Mouse (Mus musculus) forebrain, embryonic 15.5 days (tissue): ENCODE results near the gene Lca5. TPM values are rescaled to one million over a fixed set of nuclear protein-coding genes. Genes with fewer than 3 reads are reported as not detected.

Source experiments
- ATAC-seq: fragments of 200-750 bp; cut with Nextera tagmentation; replicated peaks from 2 replicates; pipeline ENCODE4 v1.8.0; 2017; ENCODE audit warnings: mild to moderate bottlenecking, moderate TSS enrichment, moderate library complexity
- H3K27ac ChIP-seq: fragments of 300-500 bp; sonication (generic); replicated peaks from 2 replicates; pipeline ENCODE4 v1.5.1; 2015; ENCODE audit warnings: mild to moderate bottlenecking, inconsistent platforms
- H3K27me3 ChIP-seq: fragments of 300-500 bp; sonication (generic); 2 replicates; pipeline ENCODE4 v1.6.1; 2015; ENCODE audit warnings: inconsistent platforms
- H3K36me3 ChIP-seq: fragments of 300-500 bp; sonication (generic); 2 replicates; pipeline ENCODE4 v1.6.1; 2015; ENCODE audit warnings: mild to moderate bottlenecking, inconsistent platforms
- H3K4me1 ChIP-seq: fragments of 300-500 bp; sonication (generic); 2 replicates; pipeline ENCODE4 v1.6.1; 2015; ENCODE audit warnings: inconsistent platforms
- H3K4me2 ChIP-seq: fragments of 300-500 bp; sonication (generic); replicated peaks from 2 replicates; pipeline ENCODE4 v1.6.1; 2015; ENCODE audit warnings: mild to moderate bottlenecking, inconsistent platforms
- H3K4me3 ChIP-seq: fragments of 300-500 bp; sonication (generic); 2 replicates; pipeline ENCODE4 v1.5.1; 2015; ENCODE audit warnings: mild to moderate bottlenecking, inconsistent platforms
- H3K9ac ChIP-seq: fragments of 300-500 bp; sonication (generic); replicated peaks from 2 replicates; pipeline ENCODE4 v1.6.1; 2015; ENCODE audit warnings: mild to moderate bottlenecking, inconsistent platforms
- H3K9me3 ChIP-seq: fragments of 300-500 bp; sonication (generic); 2 replicates; pipeline ENCODE4 v1.6.1; 2016; ENCODE audit warnings: inconsistent platforms
- WGBS: fragments of 180-500 bp; shearing (Covaris S2); methylation state at CpG from one replicate; pipeline ENCODE4 v1.1.7; 2015; ENCODE audit warnings: mixed read lengths; 5-methylcytosine and 5-hydroxymethylcytosine counted together
- polyA plus RNA-seq: library from polyadenylated mRNA; unstranded; fragments of >200 nt; fragmentation: Nextera tagmentation; extraction: Ambion mirVana; gene quantifications from 2 replicates; pipeline ENCODE4 v1.2.1, GENCODE M21; 2015

Gene Lca5
- polyA plus RNA-seq, result 22.2 and 22.7 TPM in 2 replicates

DNA sequence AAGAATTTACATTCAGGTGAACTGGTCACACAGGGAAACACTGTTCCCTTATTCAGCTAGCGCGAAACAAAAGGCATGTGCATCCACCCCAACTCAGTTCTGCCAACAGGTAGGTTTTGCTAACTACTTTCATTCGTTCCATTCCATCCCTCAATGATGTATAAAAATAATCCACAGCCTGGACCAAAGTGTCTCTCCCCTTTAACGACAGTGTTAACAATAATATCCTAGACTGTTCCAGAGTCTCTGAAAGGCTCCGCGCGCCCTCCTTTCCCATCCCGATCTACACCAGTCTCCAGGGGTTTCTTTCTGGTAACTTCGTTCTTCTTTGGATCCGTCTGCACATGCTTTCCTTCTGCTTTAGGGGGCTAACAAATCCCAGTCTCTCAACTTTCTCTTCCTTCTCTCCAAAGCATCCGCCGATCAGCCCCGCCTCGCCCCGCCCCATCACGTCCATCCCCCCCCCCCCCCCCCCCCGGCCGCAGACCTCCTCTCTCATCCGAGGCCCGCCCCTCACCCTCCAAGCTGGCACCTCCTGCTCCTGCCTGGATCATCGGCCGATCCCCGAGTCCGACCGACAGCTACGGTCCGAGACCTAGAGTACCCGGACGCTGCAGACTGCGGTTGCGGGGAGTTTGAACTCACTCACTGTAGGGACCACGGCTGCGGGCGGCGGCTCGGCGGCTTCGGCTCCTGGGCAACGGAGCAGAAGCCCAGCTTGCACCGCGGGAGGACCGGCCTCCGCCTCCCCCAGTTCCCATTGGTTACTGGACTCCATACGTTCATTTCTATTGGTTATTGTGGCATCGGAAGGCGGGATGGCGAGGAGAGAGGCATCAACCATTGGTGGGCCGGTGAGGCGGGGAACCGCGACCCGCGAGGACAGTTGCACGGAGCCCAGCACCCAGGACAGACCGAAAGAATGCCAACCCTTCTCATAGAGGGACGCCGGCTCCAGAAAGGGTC, at the start of gene Lca5:
Gene Lca5, minus strand, starts transcription at position 736 of the 966 bp plus-strand sequence.
- peak; percentile 99 for ATAC-seq
- peak within 1 kb of the TSS; percentile 57 for H3K4me2 ChIP-seq
- H3K36me3 ChIP-seq, result no peaks in the 10 kb centered on the region
- peak within 1 kb of the TSS; percentile 98 for H3K27ac ChIP-seq
- H3K27me3 ChIP-seq, result no peaks in the 10 kb centered on the region
- peak within 1 kb of the TSS; percentile 66 for H3K9ac ChIP-seq
- peak within 1 kb of the TSS; percentile 68 for H3K4me3 ChIP-seq
- peaks cover 14% of the 10 kb centered on the region for H3K4me1 ChIP-seq
- WGBS, result under 1% methylated on average over 52 of the region's 57 CpGs
- no peaks in the 10 kb centered on the region for H3K9me3 ChIP-seq

GRCm38 (mm10) chr9:83488491-83489210, 47.7 kb upstream of the Lca5 start:
- ATAC-seq, result peak; percentile 62
- H3K9ac ChIP-seq, result no peak overlapping the region; the same call in 1 of the 2 replicates
- H3K36me3 ChIP-seq, result no peaks in the 10 kb centered on the region
- H3K4me3 ChIP-seq, result 0 out of 2 replicates have a peak overlapping the region, but pooled peaks have one; percentile 4
- H3K4me1 ChIP-seq, result peaks cover 15% of the 10 kb centered on the region; the same call in 1 of the 2 replicates
- peak overlapping the region; percentile 90 for H3K27ac ChIP-seq
- WGBS, result 39% methylated on average over 15 of the region's 15 CpGs
- no peaks in the 10 kb centered on the region for H3K9me3 ChIP-seq
- peak overlapping the region; percentile 29 for H3K4me2 ChIP-seq
- no peaks in the 10 kb centered on the region for H3K27me3 ChIP-seq

DNA sequence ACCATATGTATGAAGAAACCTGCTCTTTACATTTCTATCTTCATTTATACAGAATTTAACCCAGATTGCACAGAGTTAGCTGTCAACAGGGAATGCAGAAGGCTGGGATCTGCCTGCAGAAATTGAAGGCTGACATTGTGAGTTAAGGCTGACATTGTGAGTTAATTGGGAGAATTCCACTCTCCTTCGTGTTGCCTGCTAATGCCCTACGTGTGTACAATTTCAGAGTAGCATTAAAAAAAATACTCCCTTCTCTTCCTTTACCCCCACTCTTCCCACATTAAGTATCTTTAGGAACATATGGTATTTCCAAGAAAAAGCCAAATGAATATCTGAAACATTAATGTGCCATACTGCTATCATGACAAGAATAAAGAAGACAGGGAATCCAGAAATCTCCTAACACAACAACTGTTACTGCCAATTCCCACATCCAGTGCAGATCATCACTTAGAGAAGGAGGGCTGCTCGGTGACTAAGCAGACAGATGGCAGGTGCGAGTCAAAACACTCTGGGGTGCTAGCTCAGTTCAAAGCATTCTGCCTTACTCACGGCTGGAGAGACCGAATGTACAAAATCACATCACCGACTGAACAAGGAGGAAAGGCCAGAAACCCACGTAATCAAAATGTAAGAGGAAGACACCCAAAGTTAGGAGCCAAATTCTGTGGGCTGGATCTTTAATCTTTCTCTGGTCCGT, 47.0 kb upstream of the Lca5 start:
- 31% methylated on average over 9 of the region's 9 CpGs for WGBS
- H3K9ac ChIP-seq, result no peak overlapping the region; the same call in 1 of the 2 replicates

GRCm38 (mm10) chr9:83485966-83486365, 45.0 kb upstream of the Lca5 start:
- Histone ChIP-seq H3K9me3 (no peaks in the 10 kb centered on the region), H3K36me3 (no peaks in the 10 kb centered on the region), H3K4me3 (no peak overlapping the region), H3K27ac (no peak overlapping the region), H3K4me2 (no peak overlapping the region), H3K27me3 (no peaks in the 10 kb centered on the region), H3K4me1 (peaks cover 15% of the 10 kb centered on the region; the same call in 1 of the 2 replicates), H3K9ac (no peak overlapping the region)
- ATAC-seq, result no peak
- 81% methylated on average over 3 of the region's 3 CpGs for WGBS

More for the DNA sequence above, 47.0 kb upstream of the Lca5 start:
- Histone ChIP-seq H3K27ac (peak overlapping the region; percentile 90), H3K4me2 (peak overlapping the region; percentile 29), H3K4me3 (0 out of 2 replicates have a peak overlapping the region, but pooled peaks have one; percentile 4), H3K27me3 (no peaks in the 10 kb centered on the region), H3K4me1 (peaks cover 15% of the 10 kb centered on the region; the same call in 1 of the 2 replicates), H3K36me3 (no peaks in the 10 kb centered on the region), H3K9me3 (no peaks in the 10 kb centered on the region)
- ATAC-seq, result peak; percentile 97

- H3K4me2 ChIP-seq, result no peak overlapping the region
- no peak overlapping the region for H3K4me3 ChIP-seq
- no peaks in the 10 kb centered on the region for H3K27me3 ChIP-seq
- H3K27ac ChIP-seq, result no peak overlapping the region
- no peak for ATAC-seq
- 96% methylated on average over 1 of the region's 1 CpGs for WGBS
- H3K9ac ChIP-seq, result no peak overlapping the region
- no peaks in the 10 kb centered on the region for H3K9me3 ChIP-seq
- H3K4me1 ChIP-seq, result peaks cover 15% of the 10 kb centered on the region; the same call in 1 of the 2 replicates
- no peaks in the 10 kb centered on the region for H3K36me3 ChIP-seq
These were observed 44.4 kb upstream of the Lca5 start for GRCm38 (mm10) chr9:83485357-83485756.

DNA sequence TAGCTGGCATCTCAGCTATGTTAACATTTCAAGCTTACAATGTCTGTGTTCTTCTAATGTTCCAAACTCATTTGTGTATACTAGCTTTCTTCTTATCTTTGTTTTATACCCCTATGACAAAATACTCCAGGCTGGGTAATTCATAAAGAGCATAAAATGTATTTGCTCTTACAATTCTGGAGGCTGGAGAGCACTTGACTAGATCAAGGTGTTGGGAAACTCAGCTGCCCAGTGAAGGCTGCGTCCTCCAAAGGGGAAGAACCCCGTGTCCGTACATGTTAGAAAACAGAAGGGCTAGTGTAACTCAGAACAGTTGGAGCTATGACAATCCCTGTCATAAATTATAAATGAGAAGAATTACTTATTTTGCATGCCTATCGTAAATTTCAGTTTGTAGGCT, 42.5 kb upstream of the Lca5 start:
- H3K27me3 ChIP-seq, result no peaks in the 10 kb centered on the region
- H3K9ac ChIP-seq, result no peak overlapping the region
- no peak for ATAC-seq
- 78% methylated on average over 4 of the region's 4 CpGs for WGBS
- H3K4me2 ChIP-seq, result no peak overlapping the region
- H3K9me3 ChIP-seq, result no peaks in the 10 kb centered on the region
- H3K36me3 ChIP-seq, result no peaks in the 10 kb centered on the region
- no peak overlapping the region for H3K27ac ChIP-seq
- H3K4me3 ChIP-seq, result no peak overlapping the region
- peaks cover 10% of the 10 kb centered on the region; the same call in 1 of the 2 replicates for H3K4me1 ChIP-seq

- Histone ChIP-seq H3K4me1 (0 out of 2 replicates have a peak, but pooled peaks cover 3% of the 10 kb centered on the region), H3K27ac (no peak overlapping the region), H3K36me3 (no peaks in the 10 kb centered on the region), H3K4me2 (no peak overlapping the region), H3K9me3 (no peaks in the 10 kb centered on the region), H3K4me3 (no peak overlapping the region), H3K27me3 (no peaks in the 10 kb centered on the region), H3K9ac (no peak overlapping the region)
- ATAC-seq, result 0 out of 2 replicates have a peak, but pooled peaks have one; percentile 53
- 88% methylated on average over 4 of the region's 4 CpGs for WGBS
These were observed 41.4 kb upstream of the Lca5 start for GRCm38 (mm10) chr9:83482176-83482949.

DNA sequence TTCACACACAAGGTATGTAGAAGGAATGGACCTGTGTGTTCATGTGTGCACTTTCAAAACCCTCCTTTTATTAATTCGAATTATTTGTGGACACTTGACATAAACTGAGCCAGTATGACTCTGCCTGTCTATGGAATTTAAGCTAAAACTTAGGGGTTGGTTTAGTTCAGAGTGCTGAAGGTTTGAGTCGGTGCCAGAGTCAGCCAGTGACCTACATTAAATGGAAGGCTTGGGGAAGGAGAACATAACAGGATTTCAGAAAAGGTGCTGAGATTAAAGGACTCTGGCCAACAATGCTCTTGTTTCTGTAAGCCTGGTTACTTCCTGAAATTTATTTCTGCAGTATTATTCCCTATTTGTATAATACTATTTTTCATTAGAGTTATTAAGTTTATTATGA, 28.9 kb upstream of the Lca5 start:
- 71% methylated on average over 2 of the region's 2 CpGs for WGBS

GRCm38 (mm10) chr9:83447771-83448170, 6.8 kb upstream of the Lca5 start:
- peaks cover 14% of the 10 kb centered on the region for H3K4me1 ChIP-seq
- WGBS, result 1% methylated on average over 22 of the region's 22 CpGs
- peak overlapping the region; percentile 74 for H3K9ac ChIP-seq
- peak overlapping the region; percentile 48 for H3K4me3 ChIP-seq
- peak; percentile 86 for ATAC-seq
- no peaks in the 10 kb centered on the region for H3K27me3 ChIP-seq
- peak overlapping the region; percentile 69 for H3K27ac ChIP-seq
- no peaks in the 10 kb centered on the region for H3K36me3 ChIP-seq
- H3K4me2 ChIP-seq, result peak overlapping the region; percentile 76
- H3K9me3 ChIP-seq, result no peaks in the 10 kb centered on the region

More for the DNA sequence above, 28.9 kb upstream of the Lca5 start:
- H3K4me2 ChIP-seq, result no peak overlapping the region
- no peak overlapping the region for H3K27ac ChIP-seq
- no peak overlapping the region for H3K9ac ChIP-seq
- H3K27me3 ChIP-seq, result no peaks in the 10 kb centered on the region
- ATAC-seq, result no peak
- H3K4me1 ChIP-seq, result no peaks in the 10 kb centered on the region
- H3K36me3 ChIP-seq, result no peaks in the 10 kb centered on the region
- no peaks in the 10 kb centered on the region for H3K9me3 ChIP-seq
- H3K4me3 ChIP-seq, result no peak overlapping the region

- Histone ChIP-seq H3K27me3 (no peaks in the 10 kb centered on the region), H3K4me1 (peaks cover 14% of the 10 kb centered on the region), H3K27ac (peak overlapping the region; percentile 69; the same call in 1 of the 2 replicates), H3K9me3 (no peaks in the 10 kb centered on the region), H3K4me2 (peak overlapping the region; percentile 76), H3K36me3 (no peaks in the 10 kb centered on the region), H3K9ac (peak overlapping the region; percentile 74; the same call in 1 of the 2 replicates), H3K4me3 (peak overlapping the region; percentile 48)
- ATAC-seq, result no peak
- 79% methylated on average over 9 of the region's 9 CpGs for WGBS
These were observed 6.2 kb upstream of the Lca5 start for GRCm38 (mm10) chr9:83447176-83447575.

DNA sequence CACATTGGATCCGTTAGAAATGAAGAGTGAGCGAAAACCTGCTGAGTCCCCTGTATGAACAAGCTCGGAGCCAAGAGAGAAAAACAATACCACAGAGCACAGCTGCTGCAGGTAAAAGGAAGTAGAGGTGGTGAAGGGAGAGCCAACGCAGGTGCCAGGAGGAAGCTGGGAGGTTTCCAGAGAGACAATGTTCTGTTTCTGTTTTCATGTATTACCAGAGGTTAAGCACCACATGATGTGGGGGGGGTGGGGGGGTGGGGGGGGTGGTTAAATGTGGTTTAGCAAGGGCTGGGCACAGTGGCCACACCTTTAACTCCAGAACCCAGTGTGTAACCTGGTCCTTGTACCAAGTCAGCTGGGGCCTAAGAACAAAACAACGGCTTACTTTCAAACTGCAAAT, 3.3 kb downstream of the Lca5 start:
- Histone ChIP-seq H3K4me1 (peaks cover 20% of the 10 kb centered on the region), H3K4me2 (no peak overlapping the region), H3K27me3 (no peaks in the 10 kb centered on the region), H3K4me3 (no peak overlapping the region), H3K27ac (no peak overlapping the region), H3K9me3 (no peaks in the 10 kb centered on the region), H3K9ac (no peak overlapping the region), H3K36me3 (no peaks in the 10 kb centered on the region)
- ATAC-seq, result no peak
- 75% methylated on average over 5 of the region's 5 CpGs for WGBS
